Mouse (Mus musculus) liver, postnatal 0 days (tissue): ENCODE measurements around the gene Asb6. TPM values are rescaled to one million over a fixed set of nuclear protein-coding genes. Genes with fewer than 3 reads are reported as not detected.

ENCODE experiments used
- ATAC-seq: fragments of 200-750 bp; cut with Nextera tagmentation; 2 replicates; pipeline ENCODE4 v1.8.0; 2017; ENCODE audit warnings: mild to moderate bottlenecking, moderate library complexity
- DNase-seq: peaks from one replicate; pipeline ENCODE4 v3.0.0-alpha.2; 2016
- H3K27ac ChIP-seq: fragments of 300-500 bp; sonication (generic); 2 replicates; pipeline ENCODE4 v1.5.1; 2014; ENCODE audit warnings: antibody characterized with exemption, moderate library complexity, mild to moderate bottlenecking, low read depth
- H3K27me3 ChIP-seq: fragments of 300-500 bp; sonication (generic); 2 replicates; pipeline ENCODE4 v1.6.1; 2014; ENCODE audit warnings: low read length, control low read depth, mixed read lengths; ENCODE audit not compliant: insufficient read depth
- H3K36me3 ChIP-seq: fragments of 300-500 bp; sonication (generic); replicated peaks from 2 replicates; pipeline ENCODE4 v1.6.1; 2014; ENCODE audit warnings: mild to moderate bottlenecking, control low read depth, low read length, moderate library complexity, mixed read lengths; ENCODE audit not compliant: insufficient read depth
- H3K4me1 ChIP-seq: fragments of 300-500 bp; sonication (generic); 2 replicates; pipeline ENCODE4 v1.6.1; 2014; ENCODE audit warnings: antibody characterized with exemption, mild to moderate bottlenecking, control low read depth; ENCODE audit not compliant: insufficient read depth
- H3K4me2 ChIP-seq: fragments of 300-500 bp; sonication (generic); 2 replicates; pipeline ENCODE4 v1.6.1; 2014; ENCODE audit warnings: low read depth, mild to moderate bottlenecking, low read length, moderate library complexity, mixed read lengths
- H3K4me3 ChIP-seq: fragments of 300-500 bp; sonication (generic); 2 replicates; pipeline ENCODE4 v1.5.1; 2014; ENCODE audit warnings: low read depth, low read length
- H3K9ac ChIP-seq: fragments of 300-500 bp; sonication (generic); replicated peaks from 2 replicates; pipeline ENCODE4 v1.6.1; 2014; ENCODE audit warnings: mild to moderate bottlenecking, moderate library complexity
- H3K9me3 ChIP-seq: fragments of 300-500 bp; sonication (generic); 2 replicates; pipeline ENCODE4 v1.6.1; 2016; ENCODE audit warnings: mild to moderate bottlenecking, control low read depth, low read length, mixed read lengths
- CTCF ChIP-seq: sonication (generic); IDR thresholded peaks from 2 replicates; pipeline ENCODE4 v1.5.1; 2016; ENCODE audit warnings: antibody characterized with exemption, low read depth
- EP300 ChIP-seq: IDR thresholded peaks from 2 replicates; pipeline ENCODE4 v1.6.1; 2016; ENCODE audit warnings: antibody characterized with exemption, low read depth, mild to moderate bottlenecking
- WGBS: fragments of 180-500 bp; shearing (Covaris S2); extraction: QIAGEN DNeasy Blood & Tissue Kit; methylation state at CpG from one replicate; pipeline ENCODE4 v1.1.7; 2014; ENCODE audit not compliant: insufficient replicate concordance; 5-methylcytosine and 5-hydroxymethylcytosine counted together
- polyA plus RNA-seq: library from polyadenylated mRNA; unstranded; fragments of >200 nt; fragmentation: Nextera tagmentation; extraction: Ambion mirVana; gene quantifications from 2 replicates; pipeline ENCODE4 v1.2.1, GENCODE M21; 2015

Gene Asb6
- polyA plus RNA-seq, 1 experiment from 2014 or later: 16.9 TPM

DNA sequence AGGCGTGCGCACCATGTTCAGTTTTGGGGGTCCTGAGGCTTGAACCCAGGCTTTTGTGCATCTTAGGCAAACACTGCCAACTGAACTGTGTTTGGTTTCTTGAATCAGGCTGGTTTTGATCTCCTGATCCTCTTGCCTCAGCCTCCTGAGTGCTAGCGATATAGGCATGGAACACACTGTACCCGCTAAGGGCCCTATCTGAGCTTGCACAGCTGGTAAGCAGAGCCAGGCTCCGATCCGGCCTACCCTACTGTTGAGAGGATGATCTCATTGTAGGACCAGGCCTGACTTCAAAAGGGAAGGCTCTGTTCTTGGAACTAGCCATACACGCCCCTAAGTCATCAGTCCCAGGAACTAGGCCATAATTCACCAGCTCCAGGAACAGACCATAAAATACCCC is 19.6 kb downstream of the Asb6 start:
- Histone ChIP-seq H3K4me2 (no peak overlapping the region), H3K9ac (no peak overlapping the region), H3K27ac (peak overlapping the region; percentile 46; the same call in 1 of the 2 replicates), H3K4me1 (peaks cover 25% of the 10 kb centered on the region), H3K36me3 (peaks cover 8% of the 10 kb centered on the region), H3K4me3 (no peak overlapping the region), H3K27me3 (no peaks in the 10 kb centered on the region), H3K9me3 (no peaks in the 10 kb centered on the region)
- TF ChIP-seq EP300 (peak; percentile 94), CTCF (no peak)
- no peak for DNase-seq
- 80% methylated on average over 7 of the region's 7 CpGs for WGBS
- no peak for ATAC-seq

DNA sequence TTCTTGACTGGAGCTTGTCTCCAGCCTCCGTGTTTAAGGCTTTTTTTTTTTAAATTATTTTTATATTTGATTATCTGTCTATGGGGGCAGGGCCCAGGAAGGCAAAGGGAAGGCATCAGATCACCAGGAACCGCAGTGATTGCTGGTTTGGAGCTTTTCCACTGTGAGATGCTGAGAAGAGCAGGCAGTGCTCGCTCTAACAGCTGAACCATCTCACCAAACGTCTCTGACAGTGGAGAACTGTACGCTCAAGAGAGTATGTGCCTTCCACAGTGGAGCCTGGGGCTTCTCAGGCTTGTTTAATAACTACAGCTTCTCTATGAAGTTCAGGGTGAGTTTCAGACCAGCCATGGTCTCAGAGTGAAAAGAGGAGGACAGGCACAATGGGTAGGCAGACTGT is 20.6 kb downstream of the Asb6 start:
- Histone ChIP-seq H3K9ac (no peak overlapping the region), H3K4me3 (no peak overlapping the region), H3K4me1 (peaks cover 25% of the 10 kb centered on the region), H3K9me3 (no peaks in the 10 kb centered on the region), H3K4me2 (peak overlapping the region; percentile 31), H3K27ac (no peak overlapping the region), H3K27me3 (no peaks in the 10 kb centered on the region), H3K36me3 (peaks cover 2% of the 10 kb centered on the region)
- ATAC-seq: no peak
- TF ChIP-seq EP300 (no peak), CTCF (no peak)
- WGBS: 79% methylated on average over 5 of the region's 5 CpGs
- no peak for DNase-seq

- peaks cover 25% of the 10 kb centered on the region for H3K4me1 ChIP-seq
- ATAC-seq: no peak
- H3K27me3 ChIP-seq: peaks cover 3% of the 10 kb centered on the region; the same call in 1 of the 2 replicates
- peak overlapping the region; percentile 63 for H3K4me3 ChIP-seq
- H3K9me3 ChIP-seq: no peaks in the 10 kb centered on the region
- DNase-seq: no peak
- 3% methylated on average over 10 of the region's 10 CpGs for WGBS
- H3K36me3 ChIP-seq: no peaks in the 10 kb centered on the region; the same call in 1 of the 2 replicates
- H3K27ac ChIP-seq: peak overlapping the region; percentile 87
- peak overlapping the region; percentile 82 for H3K4me2 ChIP-seq
- peak overlapping the region; percentile 75 for H3K9ac ChIP-seq
- TF ChIP-seq CTCF (no peak), EP300 (no peak)
These were observed 21.9 kb downstream of the Asb6 start for GRCm38 (mm10) chr2:30808296-30808655.

GRCm38 (mm10) chr2:30807648-30808295 is 22.4 kb downstream of the Asb6 start, which contains the start of gene Ntmt1:
Gene Ntmt1 (plus strand): TSS chr2:30807826.
- Histone ChIP-seq H3K4me3 (peak within 1 kb of the TSS; percentile 63), H3K4me2 (peak within 1 kb of the TSS; percentile 82), H3K36me3 (no peaks in the 10 kb centered on the region; the same call in 1 of the 2 replicates), H3K9me3 (no peaks in the 10 kb centered on the region), H3K27ac (peak within 1 kb of the TSS; percentile 87), H3K9ac (peak within 1 kb of the TSS; percentile 75), H3K4me1 (peaks cover 25% of the 10 kb centered on the region), H3K27me3 (peaks cover 6% of the 10 kb centered on the region; the same call in 1 of the 2 replicates)
- 0% methylated on average over 30 of the region's 44 CpGs for whole genome bisulfite sequencing
- TF ChIP-seq CTCF: no peak
- ATAC-seq: peak; percentile 98
- DNase-seq: peak; percentile 100

DNA sequence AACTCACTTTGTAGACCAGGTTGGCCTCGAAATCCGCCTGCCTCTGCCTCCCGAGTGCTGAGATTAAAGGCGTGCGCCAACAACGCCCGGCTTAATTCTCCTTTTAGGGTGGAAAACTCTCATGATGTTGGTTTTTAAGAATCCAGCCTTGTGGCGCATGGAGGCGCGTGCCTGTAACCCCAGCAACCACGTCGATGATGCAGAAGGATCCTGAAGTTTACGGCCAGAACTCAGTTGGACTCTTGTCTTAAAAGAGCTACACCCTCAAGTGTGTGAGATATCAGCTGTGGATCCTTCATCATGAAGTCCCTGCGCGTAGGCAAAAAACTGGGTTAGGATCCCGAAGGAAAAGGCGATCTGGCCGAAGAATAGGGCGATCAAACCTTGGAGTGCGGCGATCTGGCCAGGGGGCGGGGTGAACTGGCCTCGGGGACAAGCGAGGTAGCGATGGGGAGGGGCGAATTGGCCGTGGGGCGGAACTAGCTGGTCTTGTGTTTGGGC is 22.9 kb downstream of the Asb6 start:
- H3K4me3 ChIP-seq: peak overlapping the region; percentile 63
- peaks cover 7% of the 10 kb centered on the region; the same call in 1 of the 2 replicates for H3K27me3 ChIP-seq
- no peak overlapping the region for H3K27ac ChIP-seq
- H3K9ac ChIP-seq: peak overlapping the region; percentile 51
- no peaks in the 10 kb centered on the region; the same call in 1 of the 2 replicates for H3K36me3 ChIP-seq
- H3K4me1 ChIP-seq: peaks cover 25% of the 10 kb centered on the region
- TF ChIP-seq CTCF: no peak
- no peak for TF ChIP-seq EP300
- H3K4me2 ChIP-seq: peak overlapping the region; percentile 82
- no peak for DNase-seq
- no peak for ATAC-seq
- H3K9me3 ChIP-seq: no peaks in the 10 kb centered on the region
- 7% methylated on average over 27 of the region's 28 CpGs for WGBS

DNA sequence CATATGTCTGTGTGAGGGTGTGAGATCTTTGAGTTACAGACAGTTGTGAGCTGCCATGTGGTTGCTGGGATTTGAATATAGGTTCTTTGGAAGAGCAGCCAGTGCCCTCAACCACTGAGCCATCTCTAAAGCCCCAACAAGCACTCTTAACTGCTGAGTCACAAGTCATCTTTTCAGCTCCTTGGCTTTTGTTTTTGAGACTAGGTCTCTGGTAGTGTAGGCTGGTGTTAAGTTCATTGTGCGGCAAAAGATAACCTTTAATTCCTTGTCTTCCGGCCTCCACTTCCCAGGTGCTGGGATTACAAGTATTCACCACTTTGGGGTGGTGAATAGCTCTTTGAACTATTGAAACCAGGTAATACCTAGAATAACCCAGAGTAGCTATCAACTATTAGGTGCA is 24.1 kb downstream of the Asb6 start:
- DNase-seq (no peak), ATAC-seq (no peak)
- 88% methylated on average over 2 of the region's 2 CpGs for WGBS
- Histone ChIP-seq H3K9me3 (no peaks in the 10 kb centered on the region), H3K36me3 (no peaks in the 10 kb centered on the region; the same call in 1 of the 2 replicates), H3K27ac (no peak overlapping the region), H3K27me3 (peaks cover 19% of the 10 kb centered on the region), H3K4me3 (no peak overlapping the region), H3K9ac (no peak overlapping the region), H3K4me1 (peaks cover 32% of the 10 kb centered on the region), H3K4me2 (no peak overlapping the region)
- no peak for TF ChIP-seq EP300
- no peak for TF ChIP-seq CTCF
